Mouse (Mus musculus) brain, embryonic 14.5 days (tissue): ENCODE results near the gene Limch1.

ENCODE experiments used
- CTCF ChIP-seq: fragments of 200-500 bp; IDR thresholded peaks from 2 replicates; pipeline ENCODE4 v1.5.1; 2012; ENCODE audit warnings: inconsistent platforms, mild to moderate bottlenecking, moderate library complexity, borderline replicate concordance; ENCODE audit not compliant: insufficient read depth, insufficient read length; ENCODE audit errors: extremely low read depth
- POLR2A ChIP-seq: fragments of 200-500 bp; IDR thresholded peaks from 2 replicates; pipeline ENCODE4 v1.6.1; 2012; ENCODE audit warnings: mild to moderate bottlenecking, inconsistent platforms, borderline replicate concordance; ENCODE audit not compliant: poor library complexity, insufficient read depth, insufficient read length, severe bottlenecking; ENCODE audit errors: extremely low read depth

GRCm38 (mm10) chr5:66836892-66837291 is 91.3 kb downstream of the Limch1 start:
- peak; percentile 31; the same call in 1 of the 2 replicates for TF ChIP-seq CTCF
- no peak for TF ChIP-seq POLR2A
